Mouse (Mus musculus) limb, embryonic 14.5 days (tissue): ENCODE results near the gene Map2k6. TPM values are rescaled to one million over a fixed set of nuclear protein-coding genes. Genes with fewer than 3 reads are reported as not detected.

Source experiments
- ATAC-seq: fragments of 200-750 bp; cut with Nextera tagmentation; 2 replicates; pipeline ENCODE4 v1.8.0; 2017; ENCODE audit warnings: low read depth, moderate number of reproducible peaks, moderate TSS enrichment; ENCODE audit not compliant: low FRiP score
- DNase-seq: peaks from one replicate; pipeline ENCODE4 v3.0.0-alpha.2; 2015; ENCODE audit warnings: low spot score
- H3K27ac ChIP-seq: fragments of 300-500 bp; sonication (generic); replicated peaks from 2 replicates; pipeline ENCODE4 v1.5.1; 2014; ENCODE audit warnings: low read depth, mild to moderate bottlenecking, low read length, moderate library complexity, mixed read lengths
- H3K27me3 ChIP-seq: fragments of 300-500 bp; sonication (generic); 2 replicates; pipeline ENCODE4 v1.6.1; 2014; ENCODE audit warnings: low read length, mixed read lengths; ENCODE audit not compliant: control insufficient read depth, insufficient read depth
- H3K36me3 ChIP-seq: fragments of 300-500 bp; sonication (generic); 2 replicates; pipeline ENCODE4 v1.6.1; 2014; ENCODE audit warnings: mild to moderate bottlenecking, low read length, moderate library complexity, mixed read lengths; ENCODE audit not compliant: control insufficient read depth, insufficient read depth
- H3K4me1 ChIP-seq: fragments of 300-500 bp; sonication (generic); 2 replicates; pipeline ENCODE4 v1.6.1; 2014; ENCODE audit warnings: antibody characterized with exemption, low read length, mixed read lengths; ENCODE audit not compliant: control insufficient read depth, insufficient read depth
- H3K4me2 ChIP-seq: fragments of 300-500 bp; sonication (generic); replicated peaks from 2 replicates; pipeline ENCODE4 v1.6.1; 2014; ENCODE audit warnings: low read depth, mild to moderate bottlenecking, low read length, moderate library complexity; ENCODE audit not compliant: severe bottlenecking
- H3K4me3 ChIP-seq: fragments of 300-500 bp; sonication (generic); replicated peaks from 2 replicates; pipeline ENCODE4 v1.5.1; 2014; ENCODE audit warnings: low read length
- H3K9ac ChIP-seq: fragments of 300-500 bp; sonication (generic); 2 replicates; pipeline ENCODE4 v1.6.1; 2014; ENCODE audit warnings: mild to moderate bottlenecking, low read depth, low read length, moderate library complexity; ENCODE audit not compliant: severe bottlenecking
- H3K9me3 ChIP-seq: fragments of 300-500 bp; sonication (generic); 2 replicates; pipeline ENCODE4 v1.6.1; 2016; ENCODE audit warnings: low read length; ENCODE audit not compliant: control insufficient read depth
- POLR2A ChIP-seq: fragments of 200-500 bp; IDR thresholded peaks from 2 replicates; pipeline ENCODE4 v1.8.0; 2012; ENCODE audit warnings: inconsistent platforms, mild to moderate bottlenecking, moderate library complexity, borderline replicate concordance; ENCODE audit not compliant: insufficient read depth, insufficient read length; ENCODE audit errors: extremely low read depth
- WGBS: fragments of 180-500 bp; shearing (Covaris S2); extraction: QIAGEN DNeasy Blood & Tissue Kit; methylation state at CpG from one replicate; pipeline ENCODE4 v1.1.7; 2014; 5-methylcytosine and 5-hydroxymethylcytosine counted together
- polyA plus RNA-seq, 2 experiments: library from polyadenylated mRNA; depleted of rRNA in 1 of 2; stranded (reverse) in 1 of 2; unstranded in 1 of 2; fragments of >200 nt; fragmentation: Nextera tagmentation in 1 of 2; extraction: Ambion mirVana in 1 of 2; gene quantifications; 2 replicates each; pipeline versions ENCODE4 v1.2.1 to v1.2.3; 2012 to 2014

The Map2k6 gene
- polyA plus RNA-seq, 2 experiments: 17.4 to 23.7 TPM

GRCm38 (mm10) chr11:110416691-110417090, 17.8 kb downstream of the Map2k6 start:
- Histone ChIP-seq H3K36me3 (no peaks in the 10 kb centered on the region), H3K4me2 (no peak overlapping the region), H3K9ac (no peak overlapping the region), H3K27me3 (no peaks in the 10 kb centered on the region), H3K4me3 (no peak overlapping the region), H3K9me3 (no peaks in the 10 kb centered on the region), H3K27ac (no peak overlapping the region), H3K4me1 (peaks cover 5% of the 10 kb centered on the region; the same call in 1 of the 2 replicates)
- DNase-seq (no peak), ATAC-seq (no peak)
- 50% methylated on average over 6 of the region's 6 CpGs for WGBS
- TF ChIP-seq POLR2A: no peak

GRCm38 (mm10) chr11:110420463-110420862, 21.5 kb downstream of the Map2k6 start:
- Histone ChIP-seq H3K27ac (no peak overlapping the region), H3K9me3 (no peaks in the 10 kb centered on the region), H3K4me2 (no peak overlapping the region), H3K27me3 (no peaks in the 10 kb centered on the region), H3K4me1 (no peaks in the 10 kb centered on the region), H3K9ac (no peak overlapping the region), H3K36me3 (no peaks in the 10 kb centered on the region), H3K4me3 (no peak overlapping the region)
- 96% methylated on average over 7 of the region's 7 CpGs for WGBS
- DNase-seq (no peak), ATAC-seq (no peak)
- TF ChIP-seq POLR2A: no peak

- H3K27me3 ChIP-seq: no peaks in the 10 kb centered on the region
- H3K9me3 ChIP-seq: no peaks in the 10 kb centered on the region
- ATAC-seq (no peak), DNase-seq (no peak)
- 49% methylated on average over 6 of the region's 6 CpGs for WGBS
- H3K4me3 ChIP-seq: no peak overlapping the region
- TF ChIP-seq POLR2A: no peak
- no peak overlapping the region for H3K27ac ChIP-seq
- no peak overlapping the region for H3K9ac ChIP-seq
- no peaks in the 10 kb centered on the region for H3K36me3 ChIP-seq
- no peaks in the 10 kb centered on the region for H3K4me1 ChIP-seq
- H3K4me2 ChIP-seq: no peak overlapping the region
These were observed 27.7 kb downstream of the Map2k6 start for GRCm38 (mm10) chr11:110426572-110427145.

- Histone ChIP-seq H3K36me3 (no peaks in the 10 kb centered on the region), H3K27me3 (no peaks in the 10 kb centered on the region), H3K9me3 (no peaks in the 10 kb centered on the region), H3K4me3 (no peak overlapping the region), H3K4me2 (no peak overlapping the region), H3K4me1 (no peaks in the 10 kb centered on the region; the same call in 1 of the 2 replicates), H3K27ac (no peak overlapping the region), H3K9ac (no peak overlapping the region)
- ATAC-seq: no peak
- WGBS: 51% methylated on average over 11 of the region's 11 CpGs
- TF ChIP-seq POLR2A: no peak
- DNase-seq: no peak
These were observed 28.2 kb downstream of the Map2k6 start for GRCm38 (mm10) chr11:110427159-110427561.

- Histone ChIP-seq H3K4me2 (no peak overlapping the region), H3K4me3 (no peak overlapping the region), H3K4me1 (no peaks in the 10 kb centered on the region; the same call in 1 of the 2 replicates), H3K36me3 (no peaks in the 10 kb centered on the region), H3K27me3 (no peaks in the 10 kb centered on the region), H3K9ac (no peak overlapping the region), H3K9me3 (no peaks in the 10 kb centered on the region), H3K27ac (no peak overlapping the region)
- DNase-seq: no peak
- no peak for TF ChIP-seq POLR2A
- WGBS: 92% methylated on average over 6 of the region's 6 CpGs
- no peak for ATAC-seq
These were observed 30.1 kb downstream of the Map2k6 start for GRCm38 (mm10) chr11:110428999-110429398.
